Mouse (Mus musculus): ENCODE results near the gene Cntnap2.

Gene Cntnap2

DNA sequence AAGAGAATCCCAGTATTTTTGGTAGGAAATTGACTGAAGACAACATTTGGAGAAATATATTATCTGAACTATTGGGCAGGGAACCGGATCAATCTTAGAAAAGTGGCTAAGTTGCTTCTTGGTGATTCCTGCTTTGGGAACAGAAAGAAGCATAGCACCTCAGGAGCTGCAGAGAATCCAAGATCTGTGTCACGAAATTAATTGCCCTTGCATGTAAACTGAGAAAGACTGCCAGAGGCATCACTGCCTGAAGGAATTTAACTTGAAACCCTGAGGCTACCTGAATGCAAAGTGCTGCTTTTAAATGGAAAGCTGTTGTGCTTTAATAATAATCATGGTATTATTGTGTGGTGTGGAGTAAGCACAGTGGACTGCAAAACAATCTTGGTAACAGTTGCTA lies 286.2 kb downstream of the Cntnap2 start:
- DNase-seq: no peak

- DNase-seq: no peak
Measured at GRCm38 (mm10) chr6:45345953-45346352, 286.8 kb downstream of the Cntnap2 start.

DNA sequence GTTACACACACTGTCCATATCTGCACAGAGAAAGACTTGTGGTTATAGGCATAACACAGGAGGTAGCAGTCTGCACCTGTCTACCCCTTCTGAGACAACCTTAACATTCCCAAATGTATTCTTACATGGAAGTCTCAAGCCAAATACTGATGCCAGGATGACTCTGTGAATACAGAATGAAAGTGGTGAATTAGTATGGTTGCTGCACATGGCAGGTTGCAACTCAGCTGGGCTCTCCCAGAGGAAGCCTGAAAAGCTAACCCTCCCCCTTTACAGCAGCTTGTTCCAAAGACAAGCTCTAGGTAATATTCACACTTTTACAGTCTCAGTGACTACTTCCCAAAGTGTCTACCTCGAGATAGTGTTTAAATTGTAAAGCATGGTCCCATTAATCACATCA lies 307.3 kb downstream of the Cntnap2 start:
- no peak for DNase-seq

DNA sequence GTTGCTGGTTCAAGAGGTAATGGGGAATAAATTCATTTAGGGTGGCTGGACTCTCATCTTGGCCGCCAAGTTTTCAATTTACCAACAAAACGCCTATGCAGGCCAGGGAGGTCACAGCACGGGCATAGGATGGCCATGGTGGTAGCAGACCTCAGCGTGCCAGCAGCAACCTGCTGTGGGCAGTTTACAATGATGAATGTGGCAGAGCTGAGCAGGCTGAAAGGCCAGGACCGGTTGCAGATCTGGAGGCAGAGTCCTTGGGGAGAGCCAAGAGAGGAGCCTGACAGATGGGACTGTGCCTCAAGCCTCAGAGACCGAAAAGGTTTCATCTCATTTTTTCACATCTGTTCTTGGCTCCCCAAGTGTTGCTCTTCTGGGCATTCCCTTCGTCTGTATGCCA lies 322.0 kb downstream of the Cntnap2 start:
- no peak for DNase-seq

DNA sequence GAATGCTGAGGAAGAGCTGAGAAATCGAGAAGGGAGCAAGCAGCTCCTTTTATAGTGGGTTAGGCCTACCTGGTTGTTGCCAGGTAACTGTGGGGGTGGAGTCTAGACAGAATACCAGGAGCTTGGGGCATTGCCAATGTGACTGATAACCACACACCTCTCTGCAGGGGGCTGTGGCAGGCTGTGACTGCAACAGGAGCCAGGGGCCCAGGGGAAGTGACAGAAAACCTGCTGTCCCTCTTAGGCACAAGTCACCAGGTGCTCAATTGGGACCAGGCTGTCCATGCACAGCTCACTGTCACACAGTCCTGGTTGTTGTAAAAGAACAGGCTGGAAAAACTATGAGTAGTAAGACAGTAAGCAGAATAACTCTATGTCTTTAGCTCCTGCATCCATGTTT lies 329.9 kb downstream of the Cntnap2 start:
- DNase-seq: no peak

DNA sequence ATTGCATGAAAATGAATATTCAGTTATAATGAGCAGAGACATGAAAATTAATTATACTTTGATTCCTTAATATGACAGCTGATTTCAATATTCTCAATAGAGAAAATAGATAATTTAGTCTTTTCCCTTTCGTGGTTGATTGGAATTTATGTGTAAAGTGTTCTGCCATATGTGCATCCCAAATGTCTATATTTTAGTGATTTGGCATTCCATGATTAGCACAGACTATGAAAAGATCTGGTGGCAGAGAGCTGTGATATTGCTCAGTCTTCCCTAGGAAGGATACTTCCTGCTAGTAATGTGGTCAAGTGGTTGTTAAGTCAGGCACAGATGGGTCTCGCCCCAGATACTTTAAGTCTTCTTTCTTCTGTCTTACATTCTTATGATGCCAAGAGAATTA lies 354.5 kb downstream of the Cntnap2 start:
- no peak for DNase-seq

DNA sequence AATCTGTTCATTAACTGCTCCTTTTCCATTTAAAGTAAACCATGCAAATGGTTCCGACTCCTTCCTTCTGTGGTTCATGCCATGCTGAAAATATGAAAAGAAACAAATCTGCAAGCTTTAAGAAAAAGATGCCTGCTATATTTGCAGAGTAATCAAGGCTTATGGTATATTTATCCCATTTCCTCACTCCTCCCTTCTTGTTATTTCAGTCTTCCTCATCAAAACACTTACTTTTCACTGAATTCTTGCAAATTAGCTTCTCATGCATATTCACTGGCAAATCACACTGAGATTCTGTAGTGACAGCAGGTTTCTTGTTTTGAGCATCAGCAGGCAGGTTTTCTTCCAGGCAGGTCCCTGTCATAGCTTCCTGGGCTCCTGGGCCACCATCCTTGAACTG lies 396.3 kb downstream of the Cntnap2 start:
- DNase-seq: no peak

- DNase-seq: no peak
Measured at GRCm38 (mm10) chr6:45518221-45518620, 459.1 kb downstream of the Cntnap2 start.

- no peak for DNase-seq
Measured at GRCm38 (mm10) chr6:45536999-45537398, 477.8 kb downstream of the Cntnap2 start.

DNA sequence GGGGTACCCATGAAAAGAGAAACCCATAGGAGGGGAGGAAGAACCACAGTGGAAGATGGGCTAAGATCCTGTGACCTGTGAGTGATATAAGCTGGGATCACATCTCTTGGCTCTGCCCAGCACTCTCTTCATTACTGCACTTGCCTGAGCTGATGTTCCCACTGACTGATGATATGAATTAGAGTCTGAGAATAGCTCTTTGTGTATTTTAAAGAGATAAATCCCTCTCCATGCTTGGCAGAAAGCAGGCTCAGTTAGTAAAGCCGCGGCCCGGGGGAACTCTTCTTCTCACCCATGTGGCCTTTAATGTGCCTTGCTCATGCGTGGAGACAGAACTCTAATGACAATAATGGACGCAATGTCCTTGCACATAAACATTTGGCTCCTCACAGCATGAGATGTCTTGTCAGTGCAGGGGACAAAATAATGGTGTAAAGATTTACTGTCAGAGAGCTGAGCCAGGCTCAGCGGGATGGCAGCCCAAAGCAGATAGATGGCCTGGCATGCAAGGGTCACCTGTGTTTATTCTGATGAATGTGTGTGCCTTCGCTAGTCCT lies 485.2 kb downstream of the Cntnap2 start:
- DNase-seq: no peak

DNA sequence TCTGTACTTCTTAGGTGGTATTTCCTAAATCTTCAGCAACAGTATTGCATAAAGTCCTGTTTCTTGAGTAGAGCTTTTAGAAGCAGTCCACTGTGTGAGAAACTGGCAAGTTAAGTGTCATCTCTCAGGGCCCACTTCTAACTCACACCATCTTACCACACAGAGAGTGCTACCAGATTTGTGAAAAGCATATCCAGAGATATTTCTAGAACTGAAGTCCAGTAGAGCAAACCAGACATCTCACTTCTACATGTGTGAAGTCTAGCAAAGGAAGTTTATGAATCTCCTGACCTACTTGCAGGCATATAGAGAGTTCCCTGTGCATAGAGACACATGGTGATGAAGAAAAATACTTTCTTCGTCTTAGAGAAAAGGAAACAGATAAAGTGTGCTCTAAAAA lies 500.6 kb downstream of the Cntnap2 start:
- no peak for DNase-seq

DNA sequence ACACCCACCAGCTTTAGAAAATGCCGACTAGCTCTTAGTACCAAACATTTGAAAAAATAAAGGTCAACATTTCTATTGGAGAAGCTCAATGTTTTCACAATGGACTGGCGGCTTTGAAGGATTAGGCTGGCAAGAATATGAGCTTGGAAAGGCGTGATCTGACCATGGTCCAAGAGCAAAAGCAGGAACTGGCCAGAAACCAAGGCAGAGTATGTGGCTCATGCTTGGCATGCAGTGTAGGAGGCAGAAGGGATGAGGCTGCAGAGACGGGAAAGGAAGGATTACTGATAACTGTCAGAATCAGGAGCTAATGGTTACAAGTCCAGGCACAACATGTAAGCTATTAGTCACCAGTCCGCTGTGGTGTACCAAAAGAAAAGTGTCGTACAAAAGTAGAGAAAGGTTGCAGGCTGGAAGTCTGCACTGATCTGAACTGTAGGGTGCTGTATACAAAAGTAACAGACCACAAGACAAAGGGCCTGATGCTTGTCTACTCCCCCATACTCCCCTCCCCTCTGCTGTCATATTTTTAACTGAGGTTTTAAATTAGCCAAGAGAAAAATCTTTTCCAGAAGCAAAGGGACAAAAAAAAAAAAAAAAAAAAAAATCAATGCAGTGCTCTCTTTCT lies 525.4 kb downstream of the Cntnap2 start:
- DNase-seq: no peak

DNA sequence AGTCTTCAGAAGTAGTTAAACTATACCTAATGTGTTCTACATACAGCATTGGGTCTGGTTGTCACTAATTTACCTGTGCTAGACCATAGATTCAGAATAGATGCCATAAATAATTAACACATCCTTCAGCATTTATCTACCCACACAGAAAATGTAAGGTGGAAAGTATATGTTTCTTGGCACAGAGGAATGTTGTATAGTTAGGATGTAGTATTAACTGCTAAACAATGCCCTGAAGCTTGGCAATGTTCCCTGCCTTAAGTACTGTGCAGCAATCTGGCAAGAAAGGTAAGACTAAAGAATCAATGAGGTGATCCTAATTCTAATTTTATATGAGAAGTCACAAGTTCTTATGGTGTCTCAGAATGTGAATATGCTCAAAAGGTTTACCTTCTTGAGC lies 529.9 kb downstream of the Cntnap2 start:
- DNase-seq: no peak

DNA sequence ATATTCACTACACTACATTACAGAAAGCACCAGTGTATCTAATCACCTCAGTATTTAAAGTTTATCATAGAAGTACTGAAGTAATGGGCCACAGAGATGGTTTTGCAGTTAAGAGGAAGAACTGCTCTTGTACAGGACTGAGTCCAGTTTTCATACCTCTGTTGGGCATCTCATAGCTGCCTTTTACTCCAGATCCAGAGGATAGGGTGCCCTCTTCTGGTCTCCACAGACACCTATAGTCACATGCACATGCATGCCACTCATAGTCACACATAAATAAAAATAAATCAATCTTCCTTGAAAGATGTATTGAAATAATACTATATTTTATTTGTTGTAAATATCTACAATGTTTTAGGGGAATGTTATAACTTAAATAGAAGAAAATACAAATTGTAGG lies 587.9 kb downstream of the Cntnap2 start:
- DNase-seq: no peak

DNA sequence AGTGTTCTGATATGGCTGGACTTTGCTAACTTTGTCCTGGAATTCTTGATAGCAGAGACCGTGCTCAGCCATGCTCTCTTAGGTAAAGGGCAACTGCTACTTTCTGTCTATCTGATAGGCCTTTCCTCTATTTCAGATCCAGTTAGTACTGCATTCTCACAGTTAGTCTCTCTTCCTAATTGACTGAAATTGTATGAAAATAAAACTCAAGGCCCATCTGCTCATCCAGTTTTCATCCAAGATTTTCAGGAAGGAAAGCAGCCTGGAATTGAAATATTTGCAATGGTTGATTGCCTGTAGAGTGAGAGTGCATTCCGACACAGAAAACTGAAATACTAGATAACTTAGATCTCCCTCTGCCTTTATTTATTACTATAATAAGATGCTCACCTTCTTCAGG lies 589.3 kb downstream of the Cntnap2 start:
- DNase-seq: no peak

DNA sequence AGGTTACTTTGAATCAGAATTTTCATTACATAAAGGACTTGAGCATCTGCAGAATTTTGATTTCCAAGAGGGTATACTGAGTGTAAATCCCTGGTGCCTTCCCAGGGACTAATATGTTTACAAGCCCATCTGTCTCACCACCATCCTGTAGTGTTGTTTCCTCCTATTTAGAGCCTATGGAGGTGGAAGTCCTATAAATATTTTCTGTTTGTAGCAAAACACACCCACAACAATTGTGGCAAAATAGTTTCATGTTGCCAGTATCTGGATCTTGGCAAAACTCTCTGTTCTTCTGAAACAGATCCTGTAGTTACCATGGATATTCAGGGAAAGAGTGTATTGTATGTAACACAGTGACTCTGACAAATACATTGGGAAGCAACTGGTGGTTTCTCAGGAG lies 641.1 kb downstream of the Cntnap2 start:
- no peak for DNase-seq

- no peak for DNase-seq
Measured at GRCm38 (mm10) chr6:45791612-45792011, 732.5 kb downstream of the Cntnap2 start.

DNA sequence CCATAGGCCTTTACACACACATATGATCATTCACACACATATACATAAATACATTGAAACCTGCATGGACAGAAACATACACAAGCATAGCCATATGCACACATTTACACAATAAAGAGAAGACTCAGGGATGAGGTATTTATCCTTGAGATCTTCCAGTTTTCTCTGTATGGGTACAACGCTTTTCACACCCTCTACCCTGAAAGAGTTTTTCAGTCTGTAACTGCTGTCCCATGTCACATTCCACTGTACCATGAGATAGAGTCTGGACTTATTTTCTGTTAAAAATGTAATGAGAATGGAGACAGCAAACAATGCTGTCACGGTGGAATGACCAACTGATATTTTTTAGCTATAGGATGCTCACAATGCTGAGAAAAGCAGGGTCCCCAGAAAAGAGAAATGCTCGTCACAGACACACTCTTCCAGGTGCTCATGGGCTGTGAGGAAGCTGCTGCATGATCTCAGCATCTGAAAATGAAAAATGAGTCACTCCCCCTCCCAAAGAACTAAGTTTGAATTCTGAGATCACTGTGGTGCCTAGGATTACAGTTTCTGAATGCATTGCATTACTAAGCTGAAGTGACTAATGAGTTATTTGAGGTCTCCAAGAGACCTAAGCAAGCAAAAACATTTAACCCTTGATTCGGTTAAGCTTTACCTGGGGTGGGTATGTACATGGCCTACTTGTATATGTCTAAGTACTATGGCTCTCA lies 782.6 kb downstream of the Cntnap2 start:
- no peak for DNase-seq

DNA sequence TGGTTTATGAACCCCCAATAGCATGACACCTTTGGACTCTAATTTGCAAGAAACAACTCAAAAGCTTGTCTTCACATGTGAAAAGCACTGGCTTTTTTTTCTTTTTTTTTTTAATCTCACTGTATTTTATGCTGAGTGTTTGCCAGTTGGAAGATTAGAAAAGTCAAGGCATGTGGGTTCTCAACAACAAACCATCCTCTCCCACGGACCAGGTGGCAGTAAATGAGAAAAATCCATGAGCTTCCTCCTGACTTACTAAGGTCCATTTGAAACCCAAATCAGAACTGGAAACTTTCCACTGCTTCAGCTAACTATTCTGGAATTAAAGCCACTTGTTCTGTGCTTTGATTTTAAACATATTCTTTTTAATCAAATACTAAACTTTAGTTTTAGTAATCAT lies 784.6 kb downstream of the Cntnap2 start:
- no peak for DNase-seq

GRCm38 (mm10) chr6:45871409-45871992 lies 812.3 kb downstream of the Cntnap2 start:
- DNase-seq: no peak

DNA sequence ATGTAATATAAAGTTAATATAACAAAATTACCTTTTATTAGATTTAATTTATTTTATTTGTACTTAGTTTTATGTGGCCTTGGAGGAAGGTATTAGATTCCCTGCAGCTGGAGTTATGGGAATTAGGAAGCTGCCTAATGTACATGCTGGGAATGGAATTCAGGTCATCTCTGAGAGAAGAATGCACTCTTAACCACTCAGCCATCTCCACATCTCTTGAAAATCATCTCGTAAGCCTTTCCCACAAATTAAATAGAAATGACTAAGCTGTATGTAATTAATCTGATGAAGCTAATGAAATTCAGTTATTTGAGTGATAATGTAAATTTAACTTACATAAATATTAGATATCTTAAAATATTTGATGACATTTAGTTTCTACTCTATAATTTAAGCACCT lies 826.3 kb downstream of the Cntnap2 start:
- DNase-seq: no peak

DNA sequence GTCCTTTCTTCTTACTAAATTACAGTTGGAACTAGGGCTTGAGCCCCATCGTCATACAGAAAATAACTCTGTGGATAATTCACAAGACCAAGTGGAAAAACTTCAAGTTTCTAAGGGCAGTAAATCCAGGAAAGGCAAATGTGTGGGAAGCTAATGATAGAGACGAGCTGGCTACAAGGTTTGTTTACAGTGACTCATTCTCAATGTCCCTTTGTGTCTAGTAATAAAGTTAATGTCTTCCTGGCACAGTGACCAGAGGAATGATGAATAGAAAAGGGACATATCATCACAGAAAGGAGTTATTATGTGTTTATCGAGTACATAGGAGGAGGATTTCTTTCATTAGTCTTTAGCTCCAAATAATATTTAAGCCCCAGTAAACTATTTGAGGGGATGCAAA lies 828.7 kb downstream of the Cntnap2 start:
- DNase-seq: no peak

- no peak for DNase-seq
Measured at GRCm38 (mm10) chr6:45938263-45938662, 879.1 kb downstream of the Cntnap2 start.

GRCm38 (mm10) chr6:45938775-45939174 lies 879.6 kb downstream of the Cntnap2 start:
- DNase-seq: no peak

Data from kidney, postnatal 14 days (tissue).